Mouse (Mus musculus) midbrain, embryonic 13.5 days (tissue): Measurements from ENCODE around the gene Pole2. TPM values are rescaled to one million over a fixed set of nuclear protein-coding genes. Genes with fewer than 3 reads are reported as not detected.

Experiments
- ATAC-seq: fragments of 200-750 bp; cut with Nextera tagmentation; 2 replicates; pipeline ENCODE4 v1.8.0; 2017; ENCODE audit warnings: mild to moderate bottlenecking, moderate TSS enrichment, moderate library complexity
- H3K27ac ChIP-seq: fragments of 300-500 bp; sonication (generic); 2 replicates; pipeline ENCODE4 v1.5.1; 2015; ENCODE audit warnings: inconsistent platforms, mild to moderate bottlenecking, moderate library complexity
- H3K27me3 ChIP-seq: fragments of 300-500 bp; sonication (generic); 2 replicates; pipeline ENCODE4 v1.6.1; 2015; ENCODE audit warnings: mild to moderate bottlenecking, inconsistent platforms
- H3K36me3 ChIP-seq: fragments of 300-500 bp; sonication (generic); 2 replicates; pipeline ENCODE4 v1.6.1; 2015; ENCODE audit warnings: mild to moderate bottlenecking, inconsistent platforms
- H3K4me1 ChIP-seq: fragments of 300-500 bp; sonication (generic); replicated peaks from 2 replicates; pipeline ENCODE4 v1.6.1; 2015; ENCODE audit warnings: inconsistent platforms
- H3K4me2 ChIP-seq: fragments of 300-500 bp; sonication (generic); replicated peaks from 2 replicates; pipeline ENCODE4 v1.6.1; 2015; ENCODE audit warnings: moderate library complexity, mild to moderate bottlenecking, inconsistent platforms
- H3K4me3 ChIP-seq: fragments of 300-500 bp; sonication (generic); replicated peaks from 2 replicates; pipeline ENCODE4 v1.5.1; 2015; ENCODE audit warnings: mild to moderate bottlenecking, inconsistent platforms
- H3K9ac ChIP-seq: fragments of 300-500 bp; sonication (generic); replicated peaks from 2 replicates; pipeline ENCODE4 v1.6.1; 2015; ENCODE audit warnings: mild to moderate bottlenecking, inconsistent platforms
- H3K9me3 ChIP-seq: fragments of 300-500 bp; sonication (generic); 2 replicates; pipeline ENCODE4 v1.6.1; 2016; ENCODE audit warnings: mild to moderate bottlenecking, inconsistent platforms
- WGBS: fragments of 180-500 bp; shearing (Covaris S2); methylation state at CpG from one replicate; pipeline ENCODE4 v1.1.7; 2015; 5-methylcytosine and 5-hydroxymethylcytosine counted together
- polyA plus RNA-seq: library from polyadenylated mRNA; unstranded; fragments of >200 nt; fragmentation: Nextera tagmentation; extraction: Ambion mirVana; gene quantifications from 2 replicates; pipeline ENCODE4 v1.2.1, GENCODE M21; 2015

The Pole2 gene
- polyA plus RNA-seq, 1 experiment from 2014 or later: 10.0 TPM

GRCm38 (mm10) chr12:69238284-69238683, 10.3 kb upstream of the Pole2 start:
- H3K27me3 ChIP-seq: no peaks in the 10 kb centered on the region
- WGBS: 49% methylated on average over 3 of the region's 3 CpGs

GRCm38 (mm10) chr12:69235782-69236181, 7.8 kb upstream of the Pole2 start:
- Histone ChIP-seq H3K9me3 (no peaks in the 10 kb centered on the region), H3K27ac (no peak overlapping the region), H3K27me3 (no peaks in the 10 kb centered on the region), H3K4me1 (peaks cover 3% of the 10 kb centered on the region), H3K4me2 (no peak overlapping the region), H3K4me3 (no peak overlapping the region), H3K36me3 (no peaks in the 10 kb centered on the region), H3K9ac (no peak overlapping the region)
- 93% methylated on average over 6 of the region's 6 CpGs for WGBS
- no peak for ATAC-seq

More at GRCm38 (mm10) chr12:69238284-69238683, 10.3 kb upstream of the Pole2 start:
- H3K4me1 ChIP-seq: peaks cover 9% of the 10 kb centered on the region
- no peaks in the 10 kb centered on the region for H3K36me3 ChIP-seq
- H3K9me3 ChIP-seq: no peaks in the 10 kb centered on the region
- no peak for ATAC-seq
- H3K4me3 ChIP-seq: no peak overlapping the region
- no peak overlapping the region for H3K4me2 ChIP-seq
- H3K9ac ChIP-seq: no peak overlapping the region
- no peak overlapping the region for H3K27ac ChIP-seq

GRCm38 (mm10) chr12:69229251-69229650, 1.3 kb upstream of the Pole2 start:
- Histone ChIP-seq H3K9ac (no peak overlapping the region), H3K27me3 (no peaks in the 10 kb centered on the region), H3K36me3 (no peaks in the 10 kb centered on the region), H3K27ac (no peak overlapping the region), H3K4me1 (0 out of 2 replicates have a peak, but pooled peaks cover 5% of the 10 kb centered on the region), H3K4me3 (no peak overlapping the region), H3K9me3 (no peaks in the 10 kb centered on the region), H3K4me2 (no peak overlapping the region)
- WGBS: 61% methylated on average over 2 of the region's 2 CpGs
- no peak for ATAC-seq

GRCm38 (mm10) chr12:69220613-69221277, 7.2 kb downstream of the Pole2 start:
- Histone ChIP-seq H3K9me3 (no peaks in the 10 kb centered on the region), H3K4me3 (no peak overlapping the region), H3K36me3 (peaks cover 14% of the 10 kb centered on the region; the same call in 1 of the 2 replicates), H3K4me2 (no peak overlapping the region), H3K27me3 (no peaks in the 10 kb centered on the region), H3K9ac (no peak overlapping the region), H3K4me1 (no peaks in the 10 kb centered on the region), H3K27ac (no peak overlapping the region)
- 90% methylated on average over 19 of the region's 19 CpGs for WGBS
- no peak for ATAC-seq

- no peaks in the 10 kb centered on the region for H3K9me3 ChIP-seq
- H3K27ac ChIP-seq: no peak overlapping the region
- no peaks in the 10 kb centered on the region for H3K4me1 ChIP-seq
- no peak for ATAC-seq
- H3K4me2 ChIP-seq: no peak overlapping the region
- peaks cover 21% of the 10 kb centered on the region for H3K36me3 ChIP-seq
- H3K27me3 ChIP-seq: no peaks in the 10 kb centered on the region
- no peak overlapping the region for H3K9ac ChIP-seq
- no peak overlapping the region for H3K4me3 ChIP-seq
- WGBS: 96% methylated on average over 7 of the region's 7 CpGs
Measured at GRCm38 (mm10) chr12:69216587-69216986, 11.4 kb downstream of the Pole2 start.

- Histone ChIP-seq H3K9ac (no peak overlapping the region), H3K36me3 (peaks cover 13% of the 10 kb centered on the region), H3K27ac (no peak overlapping the region), H3K4me3 (no peak overlapping the region), H3K4me1 (no peaks in the 10 kb centered on the region), H3K4me2 (no peak overlapping the region), H3K27me3 (no peaks in the 10 kb centered on the region), H3K9me3 (no peaks in the 10 kb centered on the region)
- WGBS: 87% methylated on average over 3 of the region's 3 CpGs
- no peak for ATAC-seq
Measured at GRCm38 (mm10) chr12:69215000-69215785, 12.8 kb downstream of the Pole2 start.

GRCm38 (mm10) chr12:69214393-69214792, 13.6 kb downstream of the Pole2 start:
- Histone ChIP-seq H3K4me2 (no peak overlapping the region), H3K27me3 (no peaks in the 10 kb centered on the region), H3K9me3 (no peaks in the 10 kb centered on the region), H3K27ac (no peak overlapping the region), H3K4me3 (no peak overlapping the region), H3K9ac (no peak overlapping the region), H3K4me1 (no peaks in the 10 kb centered on the region), H3K36me3 (peaks cover 13% of the 10 kb centered on the region)
- ATAC-seq: no peak
- 94% methylated on average over 7 of the region's 7 CpGs for WGBS

GRCm38 (mm10) chr12:69213186-69213777, 14.7 kb downstream of the Pole2 start:
- ATAC-seq: no peak

GRCm38 (mm10) chr12:69211057-69211456, 16.9 kb downstream of the Pole2 start:
- Histone ChIP-seq H3K4me2 (no peak overlapping the region), H3K27me3 (no peaks in the 10 kb centered on the region), H3K27ac (no peak overlapping the region), H3K9me3 (no peaks in the 10 kb centered on the region), H3K4me1 (no peaks in the 10 kb centered on the region), H3K9ac (no peak overlapping the region), H3K4me3 (no peak overlapping the region), H3K36me3 (peaks cover 7% of the 10 kb centered on the region)
- WGBS: 89% methylated on average over 5 of the region's 5 CpGs
- no peak for ATAC-seq

More at GRCm38 (mm10) chr12:69213186-69213777, 14.7 kb downstream of the Pole2 start:
- H3K27ac ChIP-seq: no peak overlapping the region
- no peaks in the 10 kb centered on the region for H3K4me1 ChIP-seq
- H3K4me3 ChIP-seq: no peak overlapping the region
- WGBS: 95% methylated on average over 13 of the region's 13 CpGs
- H3K9ac ChIP-seq: no peak overlapping the region
- H3K36me3 ChIP-seq: peaks cover 9% of the 10 kb centered on the region
- H3K9me3 ChIP-seq: no peaks in the 10 kb centered on the region
- no peak overlapping the region for H3K4me2 ChIP-seq
- no peaks in the 10 kb centered on the region for H3K27me3 ChIP-seq

GRCm38 (mm10) chr12:69210056-69210979, 17.7 kb downstream of the Pole2 start:
- no peaks in the 10 kb centered on the region for H3K9me3 ChIP-seq
- WGBS: 92% methylated on average over 18 of the region's 18 CpGs
- no peak for ATAC-seq

GRCm38 (mm10) chr12:69208520-69208919, 19.5 kb downstream of the Pole2 start:
- Histone ChIP-seq H3K4me2 (no peak overlapping the region), H3K27ac (no peak overlapping the region), H3K36me3 (peaks cover 4% of the 10 kb centered on the region), H3K4me1 (no peaks in the 10 kb centered on the region; the same call in 1 of the 2 replicates), H3K9ac (no peak overlapping the region), H3K9me3 (no peaks in the 10 kb centered on the region), H3K27me3 (no peaks in the 10 kb centered on the region), H3K4me3 (no peak overlapping the region)
- 90% methylated on average over 2 of the region's 2 CpGs for WGBS
- no peak for ATAC-seq

More at GRCm38 (mm10) chr12:69210056-69210979, 17.7 kb downstream of the Pole2 start:
- Histone ChIP-seq H3K27me3 (no peaks in the 10 kb centered on the region), H3K27ac (no peak overlapping the region), H3K4me2 (no peak overlapping the region), H3K9ac (no peak overlapping the region), H3K4me3 (no peak overlapping the region), H3K4me1 (no peaks in the 10 kb centered on the region), H3K36me3 (peaks cover 7% of the 10 kb centered on the region)
